Mouse (Mus musculus) lung, postnatal 14 days (tissue): ENCODE measurements around the gene Adat1.
"Not testable (repeated sequence)": the region's sequence is repeated elsewhere in the genome, so short reads cannot be mapped to it uniquely, and the experiment has no call there.

Experiments
- DNase-seq: peaks from one replicate; pipeline ENCODE4 v3.0.0; 2021

The Adat1 gene

GRCm38 (mm10) chr8:111938076-111938985, 53.8 kb downstream of the Adat1 start:
- DNase-seq, result not testable (repeated sequence)

DNA sequence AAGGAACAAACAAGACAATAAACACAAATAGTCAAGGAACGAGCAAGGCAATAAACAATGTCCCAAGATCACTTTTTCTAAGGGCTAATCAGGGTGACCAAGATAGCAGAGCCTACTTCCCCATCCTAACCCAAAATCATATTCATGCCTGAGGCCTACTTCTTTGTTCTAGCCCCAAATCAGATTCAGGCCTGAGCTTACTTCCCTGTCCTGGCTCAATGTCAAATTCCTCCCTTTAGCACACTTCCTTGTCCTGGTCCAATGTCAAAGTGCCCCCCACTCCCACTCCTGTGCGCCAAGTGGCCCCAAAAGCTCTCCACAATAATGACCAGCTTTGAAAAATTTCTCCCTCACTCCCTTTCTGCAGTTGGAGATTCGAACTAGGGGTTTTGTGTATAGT, 54.9 kb downstream of the Adat1 start:
- DNase-seq, result no peak

GRCm38 (mm10) chr8:111934201-111934600, 57.9 kb downstream of the Adat1 start:
- DNase-seq, result no peak

DNA sequence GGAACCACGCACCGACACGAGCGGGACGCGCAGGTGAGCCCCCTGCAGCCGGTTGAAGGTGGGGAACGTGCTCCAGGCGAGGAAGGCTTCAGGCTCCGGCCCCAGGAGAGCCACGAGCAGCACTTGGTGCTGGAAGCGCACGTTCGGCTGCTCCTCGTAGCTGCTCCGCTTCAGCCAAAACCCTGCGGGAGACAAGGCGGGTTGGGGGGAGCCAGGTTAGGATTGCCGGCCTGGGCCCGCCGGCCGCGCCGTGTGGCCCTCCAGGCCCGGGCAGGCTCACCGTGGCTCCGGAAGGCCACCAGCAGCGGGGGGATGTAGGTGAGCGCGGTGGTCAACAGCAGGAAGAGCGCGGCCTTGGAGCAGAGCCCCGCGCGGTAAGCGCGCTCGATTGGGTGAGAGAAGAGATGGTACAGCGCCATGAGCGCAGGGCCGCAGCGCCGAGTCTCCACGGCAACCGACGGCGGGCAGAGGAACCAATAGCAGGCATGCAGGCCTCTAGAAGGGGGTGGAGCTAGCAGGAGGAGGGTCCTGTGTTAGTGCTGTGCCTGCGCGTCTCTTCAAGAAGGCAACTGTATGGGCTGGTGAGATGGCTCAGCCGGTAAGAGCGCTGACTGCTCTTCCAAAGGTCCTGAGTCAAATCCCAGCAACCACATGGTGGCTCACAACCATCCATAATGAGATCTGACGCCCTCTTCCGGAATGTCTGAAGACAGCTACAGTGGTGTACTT, 58.6 kb downstream of the Adat1 start, which contains the start of gene Tmem231:
Gene Tmem231 (minus strand): TSS at position 534 of the 729 bp plus-strand sequence.
- peak; percentile 88 for DNase-seq

DNA sequence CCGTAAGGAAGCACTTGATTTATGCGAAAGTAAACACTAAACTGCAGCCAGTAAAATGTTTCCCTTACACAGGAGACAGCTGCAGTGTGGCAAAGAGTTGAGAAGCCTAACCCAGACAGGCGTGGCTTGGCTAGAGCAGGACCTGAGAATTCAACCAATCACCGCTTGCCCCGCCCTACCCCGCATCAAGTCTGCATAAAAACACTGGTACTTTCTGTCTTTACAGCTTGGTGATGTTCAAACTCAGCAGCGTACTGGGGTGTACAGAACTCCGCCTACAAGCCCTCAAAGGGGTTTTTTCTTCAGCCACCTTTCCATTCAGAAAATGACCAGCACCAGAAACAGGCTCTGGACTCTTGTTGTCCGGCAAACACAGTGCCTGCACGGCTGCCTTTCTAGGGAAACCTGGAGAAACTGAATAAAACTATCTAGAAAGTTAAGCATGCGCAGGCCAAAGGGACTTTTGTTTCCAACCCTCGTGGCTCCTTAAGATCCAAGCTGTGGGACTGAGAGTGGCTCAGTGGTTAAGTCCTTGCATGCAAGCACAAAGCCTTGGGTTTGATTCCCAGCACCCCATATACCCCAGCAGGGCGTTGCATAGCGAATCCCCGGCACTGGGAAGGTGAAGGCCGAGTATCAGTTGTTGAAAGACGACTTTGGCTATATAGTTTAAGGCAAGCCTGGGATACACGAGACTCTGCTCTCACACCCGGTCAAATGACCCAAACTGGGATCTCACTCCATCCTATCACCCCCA, 59.3 kb downstream of the Adat1 start:
- DNase-seq, result peak; percentile 65

DNA sequence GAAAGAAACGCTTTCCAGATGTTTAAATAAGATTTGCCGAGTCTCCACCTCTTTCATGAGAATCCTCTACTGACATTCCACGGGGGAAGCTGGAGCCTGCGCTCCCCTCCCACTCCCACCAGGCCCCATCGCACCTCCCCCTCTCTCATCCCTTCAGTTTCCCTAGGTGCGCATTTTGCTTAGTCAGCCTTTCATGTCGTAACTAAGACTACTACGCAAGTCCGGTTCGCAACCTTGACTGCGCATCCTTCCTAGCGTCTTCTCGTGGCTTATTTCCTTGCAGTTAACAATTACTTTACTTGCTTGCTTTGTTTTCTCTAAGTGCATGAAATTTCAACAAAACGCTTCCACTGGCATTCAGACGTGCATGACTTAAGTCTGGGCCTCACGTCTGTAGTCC, 60.4 kb downstream of the Adat1 start:
- DNase-seq, result no peak

DNA sequence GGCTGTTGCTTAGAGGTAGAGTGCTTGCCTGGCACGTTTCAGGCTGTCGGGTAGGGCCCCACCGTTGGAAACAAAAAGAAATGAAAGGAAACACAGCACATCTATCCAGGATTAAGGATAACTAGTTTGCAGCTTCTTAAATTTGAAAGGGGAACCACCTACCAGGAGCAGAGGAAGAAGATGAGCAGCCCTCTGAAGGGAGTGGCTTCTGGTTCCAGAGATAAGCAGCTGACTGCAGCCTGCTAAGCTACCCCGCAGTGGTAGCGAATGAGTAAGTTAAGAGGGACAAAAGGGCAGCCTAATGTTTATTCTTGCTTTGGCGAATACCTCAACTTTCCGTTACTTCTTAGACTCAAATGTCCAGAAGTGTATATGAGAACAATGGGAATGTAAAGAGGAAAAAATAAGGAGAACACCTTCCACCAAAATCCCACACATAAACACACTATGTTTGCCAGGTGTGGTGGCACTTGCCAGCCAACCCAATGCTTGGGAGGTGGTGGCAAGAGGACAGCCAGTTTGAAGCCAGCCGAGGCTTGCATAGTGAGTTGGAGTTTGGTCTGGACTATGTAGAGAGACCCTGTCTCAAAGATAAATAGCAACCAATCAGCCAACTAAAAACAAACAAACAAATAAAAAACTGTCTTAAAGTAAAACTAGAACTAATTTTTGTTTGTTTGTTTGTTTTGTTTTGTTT, 62.3 kb downstream of the Adat1 start:
- DNase-seq, result no peak

DNA sequence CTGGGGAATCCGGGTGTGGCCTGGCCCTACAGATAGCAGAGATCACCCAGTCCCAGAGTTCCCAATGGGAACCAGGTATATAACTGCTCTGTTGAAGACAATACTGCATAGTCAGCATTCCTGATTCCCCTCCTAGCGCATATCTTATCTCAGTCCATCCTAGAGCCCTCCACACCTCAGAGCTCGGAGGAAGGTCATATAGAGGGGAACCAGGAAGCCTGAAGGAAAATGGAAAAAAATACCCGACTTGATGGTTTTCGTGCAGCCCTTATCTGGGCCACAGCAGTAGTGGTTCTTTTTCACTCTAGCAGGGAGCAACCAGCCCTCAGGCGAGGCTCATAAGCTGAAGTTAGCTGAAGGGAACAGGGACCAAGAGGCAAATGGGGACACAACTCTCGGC, 67.1 kb downstream of the Adat1 start:
- DNase-seq, result no peak

GRCm38 (mm10) chr8:111923383-111923804, 68.7 kb downstream of the Adat1 start:
- DNase-seq, result peak; percentile 78

- DNase-seq, result no peak
Observed at GRCm38 (mm10) chr8:111920971-111921370, 71.1 kb downstream of the Adat1 start.

GRCm38 (mm10) chr8:111919663-111920062, 72.4 kb downstream of the Adat1 start:
- DNase-seq, result no peak
